Mouse (Mus musculus) brain, embryonic 14.5 days (tissue): ENCODE measurements around the gene Rab40c.

Experiments
- CTCF ChIP-seq: fragments of 200-500 bp; IDR thresholded peaks from 2 replicates; pipeline ENCODE4 v1.5.1; 2012; ENCODE audit warnings: inconsistent platforms, mild to moderate bottlenecking, moderate library complexity, borderline replicate concordance; ENCODE audit not compliant: insufficient read depth, insufficient read length; ENCODE audit errors: extremely low read depth
- POLR2A ChIP-seq: fragments of 200-500 bp; IDR thresholded peaks from 2 replicates; pipeline ENCODE4 v1.6.1; 2012; ENCODE audit warnings: mild to moderate bottlenecking, inconsistent platforms, borderline replicate concordance; ENCODE audit not compliant: poor library complexity, insufficient read depth, insufficient read length, severe bottlenecking; ENCODE audit errors: extremely low read depth

DNA sequence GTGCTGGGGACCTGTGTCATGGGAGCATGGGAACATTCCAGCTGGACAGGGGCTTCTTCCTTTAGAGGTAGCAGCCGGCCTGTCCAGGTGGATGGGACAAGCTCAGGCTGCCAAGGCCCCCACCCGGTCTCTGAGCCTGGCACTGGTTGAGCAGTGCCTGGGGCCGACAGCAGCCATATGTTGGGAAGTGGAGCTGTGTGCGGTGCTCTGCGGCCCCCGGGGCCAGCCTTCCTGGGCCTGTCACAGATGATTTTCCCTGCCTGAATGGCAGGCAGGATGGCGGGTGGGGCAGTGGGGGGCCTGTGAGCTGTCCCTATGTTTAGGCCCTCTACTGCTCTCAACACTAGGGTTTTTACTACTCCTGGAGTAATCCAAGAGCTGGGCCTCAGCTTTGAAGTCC, 36.7 kb upstream of the Rab40c start:
- no peak for TF ChIP-seq CTCF
- TF ChIP-seq POLR2A = no peak
